Mouse (Mus musculus): ENCODE measurements at regions not wholly inside any gene's neighbourhood (a gene's known extent, or its start where the extent isn't known, plus 50 kb on each side); places are given as distances from the start of the nearest gene placed in this dataset.

DNA sequence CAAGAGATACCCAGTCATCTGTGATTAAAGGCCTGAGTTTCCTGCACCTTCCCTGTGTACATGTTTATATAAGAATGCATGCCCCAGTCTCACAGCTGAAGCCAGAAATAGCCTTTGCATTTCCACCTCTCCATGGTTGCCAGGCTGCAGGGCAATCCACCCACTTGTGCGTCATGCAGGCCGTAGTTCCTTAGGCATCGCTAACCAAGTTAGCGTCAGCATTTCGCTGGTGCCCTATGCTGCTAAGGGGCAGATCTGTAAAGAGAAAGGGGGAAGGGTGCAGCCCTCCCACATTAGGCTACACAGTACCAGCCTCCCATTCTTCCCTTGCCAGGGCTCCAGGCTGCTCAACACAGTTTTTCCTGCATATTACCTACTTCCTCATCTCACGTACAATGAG is 155.6 kb upstream of the Actbl2 start:
- DNase-seq: no peak
- intact Hi-C loops (cut with DNase I): no loop called here

DNA sequence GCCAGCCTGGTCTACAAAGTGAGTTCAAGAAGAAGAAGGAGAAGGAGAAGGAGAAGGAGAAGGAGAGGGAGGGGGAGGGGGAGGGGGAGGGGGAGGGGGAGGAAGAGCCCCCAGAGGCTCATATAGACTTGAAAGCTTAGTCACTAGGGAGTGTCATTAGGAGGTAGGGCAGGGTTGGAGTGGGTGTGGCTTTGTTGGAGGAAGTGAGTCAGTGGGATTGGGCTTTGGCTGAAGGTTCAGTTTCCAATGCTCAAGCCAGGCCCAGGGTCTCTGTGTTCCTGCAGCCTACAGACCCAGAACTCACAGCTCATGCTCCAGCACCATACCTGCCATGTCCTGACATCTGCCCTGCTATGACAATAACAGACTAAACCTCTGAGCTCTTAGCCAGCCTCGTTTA is 154.4 kb upstream of the Actbl2 start:
- no peak for DNase-seq
- intact Hi-C loops (cut with DNase I): no loop called here

DNA sequence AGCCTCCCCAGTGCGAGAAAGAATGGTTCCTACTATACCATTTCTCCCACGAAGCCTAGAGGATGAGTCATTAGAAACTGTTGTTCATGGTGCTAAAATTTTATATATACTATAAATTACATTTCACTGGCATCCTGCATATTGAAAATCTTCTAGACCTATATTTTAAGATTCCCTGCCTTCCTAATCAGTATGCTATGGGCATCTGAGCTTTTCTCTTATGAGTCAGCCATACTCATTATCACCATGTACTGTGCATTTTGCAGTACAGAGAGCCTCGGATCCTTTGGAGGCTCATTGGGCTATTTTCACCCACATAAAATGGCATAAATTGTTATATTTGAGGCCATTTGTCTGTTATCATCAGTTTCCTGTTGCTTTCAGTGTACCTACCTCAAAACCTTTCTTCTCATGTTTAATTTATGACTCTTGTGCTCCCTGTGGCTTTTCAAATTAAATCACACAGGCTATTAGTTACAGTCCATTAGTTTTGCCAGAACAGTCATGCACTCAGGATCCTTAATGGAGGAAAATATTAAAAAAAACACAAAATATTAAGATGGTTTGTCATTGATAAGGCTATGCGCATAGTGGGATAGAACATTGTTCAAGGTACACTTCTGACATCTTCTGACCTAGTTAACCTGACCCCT is 150.1 kb upstream of the Actbl2 start:
- intact Hi-C loops (cut with DNase I): no loop called here
- no peak for DNase-seq

DNA sequence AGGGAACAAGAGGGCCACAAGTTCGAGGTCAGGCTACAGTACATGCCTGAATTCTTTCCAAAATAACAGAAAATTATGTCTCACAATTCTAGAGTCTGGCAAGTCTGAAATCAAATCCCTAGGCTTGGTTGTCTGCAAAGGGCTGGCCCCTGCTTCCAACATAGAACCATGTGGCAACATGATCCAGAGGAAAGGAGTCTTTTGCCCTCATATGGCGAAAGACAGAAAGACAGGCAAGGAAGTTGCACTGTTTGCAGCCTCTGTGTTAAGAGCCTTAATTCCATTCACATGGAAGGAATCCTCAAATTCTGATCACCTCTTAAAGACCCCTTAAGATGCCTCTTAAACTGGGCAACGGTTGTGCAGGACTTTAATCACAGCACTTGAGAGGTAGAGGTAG is 123.7 kb upstream of the Actbl2 start:
- DNase-seq: no peak
- intact Hi-C loops (cut with DNase I): no loop called here

DNA sequence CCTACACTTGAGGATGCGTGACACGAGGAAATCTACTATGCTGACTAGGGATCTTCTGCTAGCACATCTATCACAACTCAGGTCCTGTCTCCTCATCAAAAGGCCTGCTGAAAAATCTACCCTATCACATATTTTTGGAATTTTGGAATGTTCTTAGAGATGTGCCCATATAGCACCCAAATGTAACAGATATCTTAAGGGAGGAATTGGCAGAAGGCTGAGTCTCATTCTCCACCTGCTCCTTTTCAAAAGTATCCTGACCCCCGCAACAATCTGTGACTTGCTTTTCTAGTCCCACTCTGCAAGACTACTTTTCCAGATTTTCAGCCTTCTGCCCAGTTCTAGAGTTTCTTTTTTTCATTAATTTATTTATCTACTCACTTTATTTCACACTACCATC is 118.4 kb upstream of the Actbl2 start:
- intact Hi-C loops (cut with DNase I): no loop called here
- DNase-seq: no peak

DNA sequence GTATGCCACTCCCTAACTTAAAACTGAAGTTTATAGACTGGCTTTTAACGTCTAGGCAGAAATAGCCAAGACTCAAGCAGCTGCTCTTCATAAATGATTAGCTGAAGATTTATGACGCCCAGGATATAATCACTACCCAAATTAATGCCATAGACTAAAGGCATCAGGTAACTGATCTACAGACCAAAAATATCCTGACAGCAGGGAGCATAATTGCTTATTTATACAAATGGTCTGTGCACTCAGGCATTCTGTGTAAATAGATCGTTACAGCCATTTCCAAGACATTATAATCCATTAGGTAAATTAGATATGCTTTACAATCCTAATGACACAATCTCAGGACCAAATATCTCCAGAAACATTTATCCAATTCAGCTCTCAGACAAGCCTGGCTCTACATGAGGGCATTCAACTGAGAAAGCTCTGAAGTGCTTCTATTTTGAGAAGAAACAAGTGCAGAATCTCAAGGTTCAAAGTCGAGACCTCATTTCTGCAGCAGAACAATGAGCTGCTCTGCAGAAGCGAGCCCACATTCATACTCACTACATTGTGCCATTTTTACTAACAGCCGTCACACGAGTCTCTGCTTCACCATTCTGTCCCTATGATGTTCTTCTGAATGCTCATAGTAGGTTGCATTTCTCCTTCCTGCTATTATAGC is 111.9 kb upstream of the Actbl2 start:
- no peak for DNase-seq

DNA sequence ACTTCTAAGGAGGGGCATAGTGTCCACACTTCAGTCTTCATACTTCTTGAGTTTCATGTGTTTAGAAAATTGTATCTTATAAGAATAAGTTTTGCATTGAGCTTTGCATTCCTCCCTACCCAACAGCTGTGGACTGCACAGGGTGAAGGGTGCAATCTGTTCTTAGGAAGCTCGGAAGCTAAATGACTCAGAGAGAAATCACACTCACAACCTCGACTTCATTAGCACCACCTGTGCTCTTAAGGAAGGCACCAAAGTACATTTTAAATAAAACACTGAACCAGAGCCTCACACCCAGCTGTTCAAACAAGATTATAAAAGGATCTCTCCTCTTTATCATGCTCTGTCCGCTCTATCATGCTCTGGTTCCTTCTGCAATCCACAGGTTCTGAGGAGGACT is 110.1 kb upstream of the Actbl2 start:
- intact Hi-C loops (cut with DNase I): no loop called here
- no peak for DNase-seq

More for the DNA sequence above, 111.9 kb upstream of the Actbl2 start:
- intact Hi-C loops (cut with DNase I): no loop called here

DNA sequence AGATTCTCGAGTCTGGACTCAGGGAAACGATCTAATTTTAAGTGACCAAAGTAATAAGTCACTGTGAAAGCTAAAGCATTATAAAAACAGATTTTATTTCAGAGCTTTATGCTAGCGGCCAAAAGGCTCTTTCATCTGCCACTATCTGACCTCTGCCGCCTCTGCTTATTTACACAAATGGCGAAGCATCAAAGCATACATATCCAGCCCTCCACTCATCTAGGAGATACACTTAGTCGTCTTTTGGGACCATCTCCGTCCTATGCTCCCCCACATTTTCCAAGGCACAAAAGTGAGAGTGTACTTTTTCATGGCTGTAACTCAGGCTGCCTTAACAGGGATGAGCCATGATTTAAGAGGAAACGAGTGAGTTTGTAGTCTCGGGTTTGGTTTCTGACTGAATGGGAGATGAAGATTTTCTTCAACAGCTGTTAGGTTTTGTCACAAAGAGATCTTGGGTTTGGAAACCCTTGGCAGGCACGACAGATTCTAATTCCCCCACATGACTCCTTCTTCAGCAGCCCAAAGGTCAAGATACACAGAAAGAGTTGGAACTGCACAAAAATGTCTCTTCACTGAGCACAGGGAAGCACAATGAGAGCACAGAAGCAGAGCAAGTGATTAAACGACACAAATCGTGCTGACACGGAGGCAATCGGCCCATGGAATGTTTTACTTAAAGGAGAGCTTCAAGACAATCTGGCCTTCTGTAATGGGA is 96.7 kb upstream of the Actbl2 start:
- intact Hi-C loops (cut with DNase I): no loop called here
- no peak for DNase-seq

DNA sequence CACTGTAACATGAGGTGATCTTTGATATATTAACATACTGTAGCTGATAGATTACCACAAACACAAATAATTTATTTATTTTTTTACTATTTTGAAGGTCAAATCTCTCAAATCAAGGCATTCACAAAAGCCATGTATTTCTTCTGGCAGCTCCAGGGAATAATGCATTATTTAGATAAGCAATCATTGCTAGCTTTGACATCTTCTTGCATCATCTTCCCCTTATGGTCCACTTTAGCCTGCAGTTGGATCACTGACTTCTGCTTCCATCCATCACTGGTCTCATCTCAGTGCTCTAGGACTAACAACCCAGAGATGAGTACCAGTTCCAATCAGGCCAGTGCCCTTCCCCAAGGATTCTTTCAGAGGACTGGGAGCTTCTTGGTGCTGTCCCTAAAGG is 95.3 kb upstream of the Actbl2 start:
- intact Hi-C loops (cut with DNase I): no loop called here
- no peak for DNase-seq

DNA sequence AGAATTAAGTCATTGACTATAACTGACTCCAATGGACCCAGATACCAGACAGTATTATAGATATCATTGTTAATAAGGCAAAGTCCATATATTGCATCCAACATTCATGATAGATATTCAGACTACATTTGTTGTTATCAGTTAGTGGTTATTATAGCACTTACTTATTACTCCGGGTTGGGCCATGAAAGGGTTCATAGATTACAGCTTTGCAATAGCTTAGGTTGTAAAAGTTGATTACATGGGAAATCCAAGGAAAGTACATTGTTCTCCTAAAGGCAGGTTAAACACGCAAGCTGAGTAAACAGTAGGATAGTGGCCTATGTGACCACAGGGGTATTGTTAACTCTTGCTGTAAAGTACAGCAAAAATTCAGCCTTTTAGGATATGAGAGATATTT is 89.3 kb upstream of the Actbl2 start:
- DNase-seq: no peak
- intact Hi-C loops (cut with DNase I): no loop called here

DNA sequence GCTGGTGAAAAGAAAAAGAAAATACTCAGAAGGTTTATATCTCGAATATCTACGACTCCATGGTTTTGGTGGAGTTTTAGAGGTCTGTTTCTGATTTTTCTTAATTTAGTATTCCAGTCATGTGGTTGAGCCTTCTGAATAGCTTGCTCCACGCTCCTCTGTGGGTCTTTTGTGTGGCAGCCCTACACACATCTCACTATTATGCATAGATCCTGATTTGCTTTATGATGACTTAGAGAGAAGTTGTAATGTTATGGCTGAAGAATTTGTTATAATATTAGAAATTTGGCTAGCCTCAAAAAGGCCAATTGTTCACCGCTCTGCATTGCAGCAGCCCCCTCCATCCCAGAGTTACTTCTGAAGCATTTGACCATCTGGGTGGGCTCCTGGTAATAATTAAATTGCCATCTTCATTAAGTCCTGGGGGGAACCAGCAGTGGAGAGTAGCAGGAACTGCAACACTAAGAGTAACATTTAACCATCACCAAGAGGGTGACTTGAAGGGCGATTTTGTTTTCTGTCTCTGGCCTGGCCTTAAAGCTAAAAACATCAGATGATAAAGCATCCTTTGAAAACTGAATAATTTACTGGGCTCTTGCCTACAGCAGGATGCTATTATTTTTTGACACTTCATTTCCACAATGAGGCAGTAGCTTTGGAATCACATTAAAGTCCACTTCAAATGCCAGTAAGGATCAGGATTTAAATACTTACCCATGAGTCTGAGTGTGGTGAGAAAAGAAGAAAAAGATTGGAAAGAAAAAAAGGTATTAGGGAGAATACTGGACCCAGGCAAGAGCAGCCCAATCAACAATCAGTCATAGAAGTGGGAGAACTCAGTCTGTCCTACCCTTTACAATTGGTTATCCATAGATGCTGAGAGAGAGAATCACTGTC is 84.3 kb upstream of the Actbl2 start:
- intact Hi-C loops (cut with DNase I): no loop called here
- DNase-seq: no peak

DNA sequence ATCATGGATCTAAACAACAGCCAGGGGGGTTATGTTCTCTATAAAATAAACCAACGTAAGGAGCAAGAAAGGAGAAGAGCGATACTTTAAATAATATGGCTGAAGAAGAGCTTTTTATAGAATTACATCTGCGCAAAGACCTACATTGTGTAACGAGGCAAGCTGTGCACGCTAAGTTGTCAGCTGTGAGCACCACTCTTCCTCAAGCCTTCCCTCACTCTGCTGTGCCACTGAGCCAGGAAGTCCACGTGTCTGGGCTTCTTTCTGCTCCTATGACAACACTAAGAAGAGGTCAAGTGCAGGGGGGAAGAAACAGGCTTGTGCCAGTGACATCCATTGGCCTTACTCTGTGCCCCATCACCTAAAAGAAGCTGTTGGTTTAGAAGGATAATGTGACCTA is 75.6 kb upstream of the Actbl2 start:
- intact Hi-C loops (cut with DNase I): no loop called here
- DNase-seq: no peak

DNA sequence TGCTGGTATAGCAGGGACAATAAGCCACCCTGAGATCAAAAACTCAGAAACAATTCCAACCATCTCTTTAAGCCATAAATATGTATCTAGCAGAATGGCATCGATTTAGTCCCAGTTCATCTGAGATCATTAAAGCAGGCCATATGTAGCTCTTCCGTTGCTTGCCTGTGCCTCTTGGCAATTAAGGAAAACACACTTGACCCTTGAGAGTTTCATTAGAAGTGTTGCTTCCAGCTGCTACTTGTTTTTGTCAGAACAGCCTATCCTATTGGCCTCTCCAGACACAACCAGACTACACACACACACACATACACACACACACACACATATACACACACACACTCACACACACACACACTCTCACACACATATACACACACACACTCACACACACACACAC is 71.5 kb upstream of the Actbl2 start:
- no peak for DNase-seq
- intact Hi-C loops (cut with DNase I): no loop called here

DNA sequence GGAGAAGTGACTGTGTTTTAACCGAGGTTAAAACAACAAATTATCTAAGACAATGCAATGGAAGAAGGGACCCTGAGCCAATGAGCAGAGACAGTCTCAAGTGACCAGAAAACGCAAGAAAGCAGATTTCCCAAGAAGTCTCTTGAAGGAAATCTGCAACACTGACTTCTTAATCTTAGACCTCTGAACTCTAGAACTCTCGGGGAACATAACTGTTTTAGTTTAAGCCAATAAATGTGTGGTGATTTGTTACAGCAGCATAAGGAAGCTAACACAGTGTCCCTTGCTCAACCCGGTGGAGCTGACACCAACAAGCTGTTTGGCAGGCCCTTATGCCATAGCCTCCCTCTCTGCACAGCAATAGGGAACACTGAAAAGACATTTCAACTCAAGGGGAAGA is 69.0 kb upstream of the Actbl2 start:
- no peak for DNase-seq
- intact Hi-C loops (cut with DNase I): no loop called here

DNA sequence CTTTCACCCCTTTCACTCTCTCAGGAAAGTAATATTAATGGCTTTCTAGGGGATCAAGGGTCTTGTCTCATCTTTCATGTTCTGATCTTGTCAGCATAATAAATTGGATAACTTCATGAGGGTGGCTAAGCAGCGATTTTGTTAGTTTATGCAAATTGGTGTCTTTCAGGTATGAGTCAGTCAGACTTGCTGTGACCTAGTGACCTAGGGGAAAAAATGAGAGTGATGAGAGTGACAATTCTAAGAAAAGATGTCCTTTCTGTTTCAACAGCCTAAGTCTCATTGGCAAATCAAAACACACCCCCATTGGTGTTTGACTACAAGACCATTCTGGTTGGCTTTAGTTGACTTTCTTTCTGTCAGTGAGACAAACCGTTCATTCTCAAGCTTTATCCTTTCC is 68.0 kb upstream of the Actbl2 start:
- intact Hi-C loops (cut with DNase I): no loop called here
- no peak for DNase-seq

DNA sequence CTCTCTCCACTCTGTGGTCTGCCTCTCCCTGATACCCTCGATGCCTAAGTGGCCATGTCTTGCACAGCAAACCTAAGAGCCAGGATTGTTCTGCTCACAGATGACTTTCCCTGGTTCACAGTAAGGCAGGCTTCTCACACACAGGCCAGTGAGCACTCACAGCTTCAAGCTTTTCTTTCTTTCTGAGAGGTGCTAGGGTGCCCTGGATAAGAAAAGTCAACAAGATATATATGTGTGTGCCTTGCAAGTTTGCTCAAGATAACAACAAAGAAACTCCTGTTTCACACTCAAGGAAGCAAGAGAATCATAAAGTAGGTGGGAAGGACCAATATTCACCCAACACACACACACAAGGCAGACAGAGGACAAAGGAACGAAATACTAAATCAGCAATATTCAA is 60.9 kb upstream of the Actbl2 start:
- DNase-seq: no peak
- intact Hi-C loops (cut with DNase I): no loop called here

DNA sequence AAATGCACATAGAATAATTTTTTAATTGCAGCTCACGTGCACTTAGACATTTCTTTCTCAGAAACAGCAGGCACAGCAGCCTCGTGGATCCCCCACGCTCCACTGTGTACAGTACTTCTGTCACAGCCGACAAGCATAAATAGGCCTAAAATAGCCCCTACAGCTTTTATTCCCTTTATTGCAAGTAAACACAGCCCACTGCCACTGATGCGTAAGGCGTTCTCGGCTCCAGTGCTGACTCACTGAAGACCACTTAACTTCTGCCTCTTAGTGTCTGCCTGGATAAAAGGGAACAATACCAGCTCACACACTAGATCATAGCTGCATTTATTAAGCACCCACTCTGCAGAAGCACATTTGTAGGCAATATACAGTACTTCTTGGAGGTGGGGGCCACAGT is 60.5 kb upstream of the Actbl2 start:
- DNase-seq: no peak
- intact Hi-C loops (cut with DNase I): no loop called here

DNA sequence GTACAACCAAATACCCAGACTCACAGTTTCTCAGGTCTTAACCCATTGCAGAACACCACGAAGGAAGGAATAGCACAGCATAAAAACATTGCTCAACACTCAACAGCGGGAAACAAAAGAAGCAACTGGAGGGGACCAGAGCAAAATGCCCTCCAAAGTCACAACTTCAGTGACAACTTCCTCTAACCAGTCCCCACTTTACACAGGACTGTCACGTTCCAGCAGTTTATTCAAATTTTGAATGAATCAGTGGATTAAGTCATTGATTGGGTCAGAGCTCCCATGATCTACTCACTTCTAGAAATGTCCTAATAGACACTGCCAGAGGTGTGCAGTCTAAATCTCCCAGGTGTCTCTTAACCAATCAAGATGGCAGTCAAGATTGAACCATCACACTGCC is 53.3 kb upstream of the Actbl2 start:
- intact Hi-C loops (cut with DNase I): no loop called here

DNA sequence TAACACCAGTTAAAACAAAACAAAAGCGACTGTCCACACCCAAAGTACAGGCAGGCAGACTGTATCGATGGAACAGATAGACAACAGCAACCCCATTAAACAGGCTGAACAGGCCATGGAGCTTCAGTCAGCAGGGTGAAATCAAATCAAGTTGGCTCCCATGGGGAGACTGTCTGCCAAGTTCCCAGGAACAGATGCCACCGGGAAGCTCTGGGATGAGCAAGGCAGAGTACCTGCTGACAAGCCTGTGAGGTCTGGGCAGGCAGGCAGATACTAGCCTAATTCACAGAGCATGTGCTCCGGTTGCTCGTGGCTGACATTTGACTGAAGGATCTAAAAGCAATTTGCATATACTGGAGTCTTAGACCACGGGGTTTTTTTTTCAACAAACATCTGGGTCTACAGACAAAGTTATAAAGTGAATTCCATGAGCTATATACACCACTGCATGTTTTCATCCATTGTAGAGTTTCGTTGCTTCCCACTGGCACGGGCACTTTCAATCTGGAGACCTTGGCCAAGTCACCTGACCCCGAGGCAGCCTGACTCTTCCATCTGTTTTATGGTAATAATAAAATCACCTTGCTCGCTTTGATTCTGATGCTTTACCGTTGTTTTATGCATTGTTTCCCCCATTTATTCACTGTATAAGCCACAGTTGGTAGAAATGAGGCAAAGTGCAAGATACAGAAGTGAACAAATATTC is 50.1 kb upstream of the Actbl2 start:
- peak; percentile 78 for DNase-seq
- intact Hi-C loops (cut with DNase I): no loop called here

More for the DNA sequence above, 53.3 kb upstream of the Actbl2 start:
- DNase-seq: no peak
